Mouse (Mus musculus) retina, postnatal 7 days (tissue): ENCODE measurements around the gene Masp2.

Experiments used
- DNase-seq: peaks from one replicate; pipeline ENCODE4 v3.0.0-alpha.2; 2012; ENCODE audit warnings: low read depth, low spot score

Gene Masp2

DNA sequence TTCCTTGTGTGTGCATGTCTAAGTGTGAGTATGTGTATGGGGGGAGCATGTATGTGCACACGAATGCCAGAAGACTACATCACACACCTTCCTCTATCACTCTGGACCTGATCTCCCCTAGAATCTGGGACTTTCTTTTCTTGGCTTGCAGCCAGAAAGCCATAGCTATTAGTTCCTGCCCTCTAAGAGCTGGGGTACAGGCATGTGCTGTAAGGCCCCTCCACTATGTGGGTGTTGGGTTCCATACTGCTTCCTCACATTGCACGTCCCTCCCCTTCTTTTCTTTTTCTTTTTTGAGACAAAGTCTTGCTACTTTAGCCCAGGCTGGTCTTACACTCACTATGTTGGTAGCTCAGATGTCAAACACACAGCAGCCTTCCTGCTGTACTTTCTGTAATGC lies 33.0 kb downstream of the Masp2 start:
- no peak for DNase-seq

DNA sequence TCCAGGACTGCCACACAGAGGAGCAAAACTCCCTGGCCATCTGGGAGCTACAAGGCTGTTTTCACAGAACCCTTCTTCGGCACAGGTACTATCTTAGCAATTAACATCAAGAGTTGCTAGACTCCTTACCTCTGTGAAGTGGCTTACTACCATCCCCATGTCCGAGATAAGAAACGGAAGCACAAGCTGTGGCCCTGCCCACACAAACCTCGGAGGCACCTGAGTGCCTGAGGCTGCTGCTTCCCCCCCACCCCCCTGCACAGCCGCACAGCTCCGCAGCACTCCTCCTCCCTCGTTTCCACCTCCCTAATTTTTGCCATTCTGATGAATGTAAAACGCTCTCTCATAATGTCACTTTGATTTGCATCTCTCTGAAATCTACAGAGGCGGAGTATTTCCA lies 35.9 kb downstream of the Masp2 start:
- no peak for DNase-seq

DNA sequence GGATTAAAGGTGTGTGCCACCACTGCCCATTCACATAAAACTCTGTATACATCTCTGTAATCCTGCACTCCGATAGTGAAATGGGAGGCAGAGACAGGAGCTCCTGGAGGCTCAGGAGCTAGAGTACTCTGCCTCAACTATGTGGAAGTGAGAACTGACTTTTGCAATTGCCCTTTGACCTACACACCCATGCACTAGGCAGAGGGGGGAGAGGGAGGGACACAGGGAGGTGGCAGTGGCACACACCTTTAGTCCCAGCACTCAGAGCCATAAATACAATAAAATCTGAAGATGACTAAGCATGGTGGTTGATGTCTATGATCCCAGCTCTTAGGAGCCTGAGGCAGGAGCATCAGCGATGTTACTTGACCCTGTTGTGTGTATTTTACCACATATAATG lies 37.1 kb downstream of the Masp2 start:
- no peak for DNase-seq

DNA sequence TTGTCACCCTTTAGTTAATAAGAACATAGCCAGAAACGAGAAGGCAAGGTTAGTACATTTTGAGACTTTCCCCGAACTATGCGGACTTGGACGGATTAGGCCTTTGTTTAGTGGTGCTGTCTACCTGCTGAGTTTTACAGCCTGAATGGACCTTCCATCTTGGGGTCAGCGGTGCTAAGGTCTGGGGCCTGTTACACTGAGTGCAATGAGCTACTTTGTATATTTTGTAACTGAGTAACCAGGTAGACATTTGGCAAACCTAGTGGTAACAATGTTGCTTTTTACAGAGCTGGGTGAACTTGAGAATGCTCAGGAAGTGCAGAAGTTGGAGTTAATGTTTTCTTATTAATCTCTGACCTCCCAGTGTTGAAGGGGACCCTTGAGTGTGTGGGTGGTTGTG lies 38.8 kb downstream of the Masp2 start:
- no peak for DNase-seq

DNA sequence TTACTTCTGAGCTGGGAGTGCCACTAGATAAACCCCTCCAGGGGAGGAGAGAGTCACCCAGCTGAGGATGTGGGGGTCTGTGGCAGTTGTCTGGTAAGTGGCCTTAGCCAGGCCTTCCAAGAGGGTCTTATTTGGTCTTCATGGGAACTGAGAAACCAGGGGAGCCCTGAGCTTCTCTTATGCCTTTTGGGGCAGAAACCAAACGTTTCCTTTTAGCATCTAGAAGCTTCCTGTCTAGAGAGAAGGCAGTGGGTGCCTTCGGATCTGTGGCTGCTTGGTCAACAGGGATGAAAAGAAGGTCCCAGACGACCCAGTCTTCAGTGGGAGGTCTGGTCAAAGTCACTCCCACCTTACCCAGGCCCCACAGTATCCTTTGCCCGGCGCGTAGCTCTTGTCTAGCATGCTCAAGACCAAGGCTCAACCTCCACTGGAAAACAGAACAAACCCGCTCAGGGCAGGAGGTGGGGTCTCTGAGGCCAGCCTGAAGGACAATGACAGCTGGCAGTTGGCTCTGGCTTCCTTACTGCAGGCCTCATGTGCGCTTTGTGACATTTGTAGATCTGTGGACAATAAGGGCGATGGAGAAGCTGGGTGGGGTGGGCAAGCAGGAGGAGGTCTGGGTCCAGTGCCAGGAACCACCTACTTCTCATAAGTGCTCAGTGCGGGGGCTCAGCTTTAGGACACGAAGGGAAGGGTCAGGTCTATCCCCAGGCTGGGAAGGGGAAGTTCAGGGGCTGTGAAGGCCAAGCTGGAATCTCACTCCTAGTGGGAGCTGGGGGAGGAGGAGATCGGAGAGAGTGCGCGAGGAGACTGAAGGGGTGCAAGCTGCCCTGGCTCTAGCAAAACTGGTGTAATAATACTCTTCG lies 41.2 kb downstream of the Masp2 start, which contains the start of gene Gm572:
Gene Gm572, plus strand, starts transcription at position 27 of the 866 bp plus-strand sequence.
- DNase-seq = no peak

DNA sequence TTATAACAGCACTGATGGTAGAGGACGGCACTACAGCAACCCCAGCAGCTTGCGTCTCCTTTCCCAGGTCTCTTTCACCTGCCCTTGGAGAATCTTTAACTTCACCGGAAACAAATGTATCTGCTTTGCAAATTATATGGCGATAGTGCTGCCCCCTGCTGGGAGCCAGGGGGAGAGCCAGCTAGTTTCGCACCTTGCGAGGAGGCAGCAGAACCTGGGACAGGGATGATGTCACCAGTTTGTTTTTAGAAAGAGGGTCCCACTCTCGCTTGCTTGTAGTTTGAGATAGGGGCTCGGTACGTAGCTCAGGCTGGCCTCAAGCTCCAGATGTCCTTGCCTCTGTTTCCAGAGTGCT lies 41.8 kb downstream of the Masp2 start:
- DNase-seq = peak; percentile 43

DNA sequence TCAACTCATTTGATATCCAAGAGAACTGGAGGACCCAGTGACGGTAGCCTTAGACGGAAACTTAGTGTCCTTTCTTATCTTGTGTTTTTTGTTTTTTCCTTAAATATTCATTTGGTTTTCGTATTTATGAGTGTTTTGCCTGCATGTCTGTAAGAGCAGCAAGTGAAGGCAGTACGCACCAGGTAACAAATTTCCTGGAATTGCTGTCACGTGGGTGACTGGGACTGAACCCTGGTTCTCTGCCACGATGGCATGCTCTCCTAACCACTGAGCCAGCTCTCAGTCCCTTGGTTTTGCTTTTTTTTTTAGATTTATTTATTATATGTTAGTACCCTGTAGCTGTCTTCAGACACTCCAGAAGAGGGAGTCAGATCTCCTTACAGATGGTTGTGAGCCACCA lies 42.6 kb downstream of the Masp2 start:
- no peak for DNase-seq

DNA sequence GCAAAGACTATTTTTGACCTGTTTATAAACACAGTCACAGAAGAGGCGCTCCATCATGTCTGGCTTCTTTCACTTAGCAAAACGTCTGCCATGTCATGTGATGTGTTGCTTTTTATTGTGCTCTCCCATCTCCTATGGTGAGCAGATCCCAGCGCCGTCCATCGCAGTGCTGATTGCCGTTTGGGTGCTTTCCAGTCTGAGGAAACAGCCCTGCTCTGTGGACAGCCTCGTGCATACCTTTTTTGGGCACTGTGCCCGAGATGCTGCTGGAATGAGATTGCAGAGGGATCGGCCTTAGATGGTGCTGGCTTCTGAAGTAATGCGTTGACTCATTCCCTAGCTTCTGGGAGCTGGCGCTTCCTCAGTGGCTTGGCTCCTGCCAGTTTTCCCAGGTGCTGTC lies 44.3 kb downstream of the Masp2 start:
- DNase-seq = no peak

DNA sequence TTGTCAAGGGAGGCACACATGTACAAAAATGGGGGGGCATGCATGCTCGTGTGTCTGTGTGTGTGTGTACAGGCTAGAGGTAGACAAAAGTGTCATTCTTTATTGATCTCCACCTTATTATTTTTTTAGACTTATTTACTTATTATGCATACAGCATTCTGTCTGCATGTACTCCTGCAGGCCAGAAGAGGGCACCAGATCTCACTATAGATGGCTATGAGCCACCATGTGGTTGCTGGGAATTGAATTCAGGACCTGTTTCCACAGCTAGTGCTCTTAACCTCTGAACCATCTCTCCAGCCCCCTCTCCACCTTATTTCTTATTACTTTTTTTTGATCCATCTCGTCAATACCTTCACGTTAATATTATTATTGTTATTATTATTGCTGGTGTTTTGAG lies 47.0 kb downstream of the Masp2 start:
- no peak for DNase-seq

DNA sequence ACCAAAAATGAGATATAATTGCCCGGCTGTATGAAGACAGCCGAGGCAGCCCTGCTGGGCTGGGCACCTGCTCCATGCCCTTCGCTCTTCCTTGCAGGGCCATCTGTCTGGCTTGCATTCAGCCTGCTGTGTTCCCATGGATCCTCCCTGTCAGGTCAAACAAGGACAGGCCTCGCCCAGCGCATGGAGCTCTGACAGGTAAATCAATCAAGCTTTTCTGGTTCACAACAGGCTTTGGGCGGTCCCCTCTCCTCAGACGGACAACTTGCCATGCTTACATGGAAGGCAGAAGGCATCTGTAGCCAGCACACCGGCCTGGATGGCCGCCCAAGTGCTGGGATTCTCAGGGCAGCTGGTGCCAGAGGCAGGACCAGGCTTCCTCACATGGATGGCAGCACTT lies 48.7 kb downstream of the Masp2 start:
- DNase-seq = no peak

DNA sequence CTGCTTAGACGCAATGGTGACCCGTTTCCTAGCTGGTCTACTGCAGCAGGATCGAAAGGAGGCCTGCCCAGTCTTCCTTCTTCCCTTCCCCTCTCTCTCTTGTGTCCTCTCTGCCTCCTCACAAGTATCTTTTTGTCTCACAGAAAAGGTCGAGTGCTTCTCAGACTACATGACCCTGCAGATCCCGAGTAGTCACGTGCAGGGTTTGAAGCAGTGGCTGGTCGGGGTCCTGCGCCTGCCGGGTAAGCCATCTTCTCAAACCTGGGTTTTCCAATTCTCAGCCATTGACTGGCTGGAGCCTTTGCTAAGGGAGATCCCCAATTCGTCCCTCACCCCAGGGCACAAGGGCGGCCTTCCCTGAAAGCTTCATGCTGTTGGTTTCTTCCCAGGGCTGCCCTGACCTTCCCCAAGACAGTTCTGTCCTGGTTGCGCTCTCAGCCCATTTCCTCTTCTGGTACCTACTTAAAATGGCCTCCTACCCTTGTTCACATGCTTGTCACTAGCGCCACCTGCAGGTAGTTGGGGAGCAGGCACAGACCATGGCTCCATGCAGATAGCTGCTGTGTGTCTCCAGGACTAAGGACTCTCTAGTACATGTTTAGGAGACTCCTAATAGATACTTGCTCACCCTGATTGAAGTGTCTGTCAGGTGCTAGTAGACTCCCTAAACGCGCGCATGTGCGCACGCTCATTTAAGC lies 52.5 kb downstream of the Masp2 start:
- no peak for DNase-seq

DNA sequence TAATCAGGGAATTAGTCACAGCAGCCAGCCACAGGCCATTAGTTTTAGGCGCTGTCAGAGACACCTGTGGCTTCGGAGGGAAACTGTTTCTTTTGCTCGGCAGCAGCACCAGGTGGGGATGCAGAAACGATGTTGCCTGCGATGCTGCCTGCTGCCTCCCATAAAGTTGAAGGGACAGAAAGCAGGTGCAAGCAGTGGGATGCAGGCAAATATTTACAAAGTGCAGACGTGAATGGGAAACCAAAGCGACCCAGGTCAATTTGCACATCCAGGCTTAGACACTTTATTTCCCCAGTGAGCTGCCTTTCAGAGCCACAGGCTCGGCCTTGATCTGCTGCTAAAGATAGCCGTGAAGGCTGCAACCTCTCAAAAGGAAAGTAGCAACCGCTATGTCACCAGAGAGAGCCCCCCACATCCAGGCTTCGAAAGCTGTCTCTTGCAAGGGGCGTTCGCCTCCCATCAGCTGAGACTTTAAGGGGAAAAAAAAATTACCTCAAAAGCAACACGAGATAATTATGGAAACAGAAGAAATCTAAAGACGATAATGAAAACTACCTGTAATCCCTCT lies 54.4 kb downstream of the Masp2 start:
- DNase-seq = no peak

DNA sequence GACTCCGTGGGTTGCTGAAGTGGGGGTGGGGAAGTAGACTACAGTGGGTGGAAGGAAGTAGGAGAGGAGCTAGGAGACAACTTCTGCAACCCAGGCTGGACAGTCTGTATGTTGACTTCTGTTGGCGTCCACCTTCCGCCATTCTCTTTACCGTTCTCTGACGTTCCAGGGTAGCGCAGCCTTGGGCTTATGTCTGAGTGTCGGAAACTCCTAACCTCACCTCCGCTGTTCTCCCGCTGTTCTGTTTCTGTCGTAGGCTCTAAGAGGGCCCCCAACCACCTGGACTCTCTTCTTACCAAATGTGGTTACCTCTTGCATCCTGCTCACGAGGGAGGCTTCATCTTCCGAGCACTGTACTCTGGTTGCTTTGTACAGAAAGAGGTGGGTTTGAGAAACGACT lies 55.4 kb downstream of the Masp2 start:
- no peak for DNase-seq

DNA sequence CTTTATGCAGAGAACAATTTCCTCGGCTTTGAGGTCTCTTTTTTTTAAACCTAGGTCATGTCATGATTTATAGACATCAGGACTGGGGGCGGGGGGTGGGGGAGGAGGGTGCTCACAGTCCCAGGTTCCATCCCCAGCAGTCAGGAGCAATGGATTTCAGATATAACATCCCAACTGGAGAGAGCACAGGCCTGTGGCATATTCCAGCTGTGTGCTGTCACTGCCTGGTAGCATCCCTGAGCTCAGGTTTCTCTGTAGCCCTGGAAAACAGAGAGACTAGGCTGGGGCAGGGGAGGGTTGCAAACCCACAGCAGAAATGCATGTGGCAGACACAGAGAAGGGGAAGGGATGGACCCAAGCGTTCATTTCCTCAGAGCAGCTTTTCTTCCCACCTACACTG lies 57.8 kb downstream of the Masp2 start:
- no peak for DNase-seq

DNA sequence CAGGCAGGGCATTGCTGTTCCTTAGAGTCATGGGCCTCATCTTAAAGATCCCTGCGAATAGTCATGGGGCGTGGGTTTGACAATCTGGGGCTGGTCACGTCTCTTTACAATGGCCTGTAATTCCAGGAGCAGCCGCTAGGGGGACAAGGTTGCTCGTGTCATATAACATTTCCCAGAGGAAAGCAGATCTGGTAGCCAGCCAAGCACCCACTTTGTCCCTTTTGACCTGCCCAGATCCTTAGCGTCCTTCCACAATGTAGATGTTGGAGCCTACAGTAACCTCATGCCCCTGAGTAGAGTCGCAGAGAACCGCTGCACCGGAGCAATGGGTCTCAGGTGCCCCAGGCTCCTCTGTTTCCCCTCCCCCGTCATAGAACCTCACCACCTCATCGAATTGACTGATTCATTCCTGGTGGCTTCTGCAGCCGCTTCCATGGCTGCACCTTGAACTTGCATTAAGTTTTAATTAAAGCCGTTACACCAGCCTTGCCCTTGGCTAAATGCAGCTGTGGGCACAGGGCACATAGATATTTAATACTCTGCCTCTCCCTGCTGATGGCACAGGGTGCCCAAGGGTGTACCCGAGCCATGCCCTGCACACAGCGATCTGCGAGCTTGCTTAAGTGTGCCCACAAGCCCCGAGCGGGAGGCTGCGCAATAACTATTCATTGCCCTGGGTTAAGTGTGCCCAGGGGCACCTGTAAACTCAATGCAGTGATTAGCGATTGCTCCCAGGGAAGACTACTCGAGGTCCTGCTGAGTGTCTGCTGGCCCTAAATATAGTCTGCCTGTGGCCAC lies 60.0 kb downstream of the Masp2 start:
- peak; percentile 65 for DNase-seq

DNA sequence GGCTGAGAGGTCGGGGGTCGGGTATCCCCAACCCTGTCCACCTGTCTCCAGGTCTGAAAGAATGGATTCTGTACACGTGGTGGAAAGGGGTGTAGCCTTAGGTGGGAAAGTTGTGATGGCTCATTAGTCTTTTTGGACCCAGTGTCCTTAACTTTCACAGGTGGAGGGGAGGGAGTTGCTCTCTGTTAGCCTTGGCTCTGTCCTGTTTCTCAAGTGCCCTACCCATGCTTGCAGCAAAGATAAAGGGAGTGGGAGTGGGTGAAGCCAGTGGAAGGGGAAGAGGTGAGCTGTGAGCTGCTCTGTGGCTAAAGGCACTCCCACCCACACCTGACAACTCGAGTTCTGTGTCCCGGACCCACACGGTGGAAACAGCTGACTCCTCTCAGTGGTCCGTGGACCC lies 61.0 kb downstream of the Masp2 start:
- DNase-seq = no peak

DNA sequence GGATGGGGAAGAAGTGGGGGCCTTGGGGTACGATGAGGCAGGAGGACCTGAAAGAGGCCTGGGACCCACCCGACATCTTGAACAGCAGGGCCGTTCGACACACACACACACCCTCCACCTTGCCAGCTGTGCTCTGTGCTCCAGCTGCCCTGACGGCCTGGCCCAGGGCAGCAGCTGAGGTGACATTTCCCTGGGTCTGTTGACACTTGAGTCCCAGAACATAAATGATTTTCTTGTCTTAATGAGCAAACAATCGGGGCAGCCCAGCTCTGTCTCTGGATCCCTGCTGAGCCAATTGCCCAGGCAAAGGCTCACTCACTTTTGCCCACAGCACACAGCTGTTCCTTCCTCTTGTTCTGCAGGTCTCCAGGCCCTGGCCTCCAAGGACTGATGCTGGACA lies 61.7 kb downstream of the Masp2 start:
- DNase-seq = no peak
